Comparison of ENCODE assay signal across 8 mouse cellular contexts in genomic region chr6:39557723-39558261, GRCm38 (mm10). TPM values are rescaled to one million over a fixed set of nuclear protein-coding genes. Genes with fewer than 3 reads are reported as not detected.
DNase-seq lines count a peak whose midpoint lies in the region; ATAC-seq and TF ChIP-seq lines count a peak whose summit lies in the region.

Gene Dennd2a, minus strand, starts transcription at chr6:39557867.

- peak within 1 kb of the TSS; percentile 99 for H3K27ac ChIP-seq in embryonic facial prominence, embryonic 10.5 days (replicated peaks)
- H3K27ac ChIP-seq in intestine, postnatal 0 days (ENCODE audit: low read depth, low read length) = peak within 1 kb of the TSS; percentile 72
- H3K27ac ChIP-seq in midbrain, embryonic 11.5 days (ENCODE audit: low read depth, low read length) = peak within 1 kb of the TSS; percentile 84

- H3K9ac ChIP-seq in intestine, postnatal 0 days (ENCODE audit: low read depth, low read length) = peak within 1 kb of the TSS; percentile 53
- peak within 1 kb of the TSS; percentile 95 for H3K9ac ChIP-seq in midbrain, embryonic 11.5 days (ENCODE audit: low read length)

- under 1% methylated on average over 50 of the region's 50 CpGs for WGBS in embryonic facial prominence, embryonic 10.5 days
- 3% methylated on average over 43 of the region's 50 CpGs for WGBS in intestine, postnatal 0 days
- WGBS in midbrain, embryonic 11.5 days = 1% methylated on average over 48 of the region's 50 CpGs

- no peaks in the 10 kb centered on the region for H3K36me3 ChIP-seq in erythroblast, embryonic 14.5 days (ENCODE audit: control insufficient read depth)
- peaks cover 19% of the 10 kb centered on the region for H3K36me3 ChIP-seq in embryonic facial prominence, embryonic 10.5 days (replicated peaks)
- H3K36me3 ChIP-seq in intestine, postnatal 0 days (ENCODE audit: control insufficient read depth, insufficient read depth) = no peaks in the 10 kb centered on the region
- no peaks in the 10 kb centered on the region; the same call in 1 of the 2 replicates for H3K36me3 ChIP-seq in midbrain, embryonic 11.5 days (ENCODE audit: control insufficient read depth, insufficient read depth, low read length)
- no peaks in the 10 kb centered on the region for H3K36me3 ChIP-seq in splenic B cell, adult 2 months (ENCODE audit: control insufficient read depth, insufficient read depth, low read length, poor library complexity, severe bottlenecking)

- no peak for TF ChIP-seq CTCF in intestine, postnatal 0 days (IDR thresholded peaks at IDR 0.05; ENCODE audit: low read depth)

- no peaks in the 10 kb centered on the region for H3K9me3 ChIP-seq in erythroblast, embryonic 14.5 days (ENCODE audit: control insufficient read depth, low read length)
- no peaks in the 10 kb centered on the region for H3K9me3 ChIP-seq in embryonic facial prominence, embryonic 10.5 days
- H3K9me3 ChIP-seq in intestine, postnatal 0 days (ENCODE audit: control insufficient read depth) = no peaks in the 10 kb centered on the region
- H3K9me3 ChIP-seq in midbrain, embryonic 11.5 days (ENCODE audit: control insufficient read depth, low read length) = no peaks in the 10 kb centered on the region

- ATAC-seq in erythroblast, adult 5-6 weeks (replicated peaks; ENCODE audit: low FRiP score, poor library complexity, severe bottlenecking) = no peak
- ATAC-seq in granulocyte monocyte progenitor cell, adult 5-6 weeks (replicated peaks; ENCODE audit: poor library complexity, severe bottlenecking) = peak; percentile 62
- ATAC-seq in intestine, postnatal 0 days = peak; percentile 72
- peak; percentile 97 for ATAC-seq in midbrain, embryonic 11.5 days (ENCODE audit: low FRiP score)

- DNase-seq in embryonic facial prominence, embryonic 10.5 days (ENCODE audit: low spot score) = peak; percentile 97
- peak; percentile 83 to 84 for DNase-seq in left cerebral cortex, postnatal 36 days (ENCODE audit: low spot score in 2 of 2)
- peak; percentile 99 for DNase-seq in midbrain, embryonic 11.5 days (ENCODE audit: low spot score, missing footprints)
- peak; percentile 6 for DNase-seq in splenic B cell, adult 2 months (ENCODE audit: low read depth, low spot score)

- H3K27me3 ChIP-seq in erythroblast, embryonic 14.5 days (ENCODE audit: control insufficient read depth) = peaks cover 66% of the 10 kb centered on the region
- H3K27me3 ChIP-seq in embryonic facial prominence, embryonic 10.5 days (replicated peaks; ENCODE audit: low read depth, poor library complexity, severe bottlenecking) = no peaks in the 10 kb centered on the region
- H3K27me3 ChIP-seq in intestine, postnatal 0 days (replicated peaks; ENCODE audit: control insufficient read depth, insufficient read depth, low read length) = 0 out of 2 replicates have a peak, but pooled peaks cover 14% of the 10 kb centered on the region
- H3K27me3 ChIP-seq in midbrain, embryonic 11.5 days (ENCODE audit: control insufficient read depth, insufficient read depth, low read length) = no peaks in the 10 kb centered on the region
- no peaks in the 10 kb centered on the region for H3K27me3 ChIP-seq in splenic B cell, adult 2 months (ENCODE audit: control insufficient read depth, insufficient read depth, low read length, poor library complexity, severe bottlenecking)

- intact Hi-C loops in left cerebral cortex, postnatal 36 days (cut with DNase I) = loop anchor here (5.0 kb wide), 1 partner anchor 65 kb away; no protein-coding TSS in a partner anchor

- peak within 1 kb of the TSS; percentile 75 for H3K4me2 ChIP-seq in intestine, postnatal 0 days (replicated peaks; ENCODE audit: low read depth)
- peak within 1 kb of the TSS; percentile 66 for H3K4me2 ChIP-seq in midbrain, embryonic 11.5 days

- H3K4me1 ChIP-seq in erythroblast, embryonic 14.5 days (ENCODE audit: control insufficient read depth) = peaks cover 8% of the 10 kb centered on the region
- peaks cover 50% of the 10 kb centered on the region for H3K4me1 ChIP-seq in embryonic facial prominence, embryonic 10.5 days
- H3K4me1 ChIP-seq in intestine, postnatal 0 days (replicated peaks; ENCODE audit: control insufficient read depth, insufficient read depth, low read length) = no peaks in the 10 kb centered on the region
- H3K4me1 ChIP-seq in midbrain, embryonic 11.5 days (ENCODE audit: control insufficient read depth, insufficient read depth, low read length) = peaks cover 29% of the 10 kb centered on the region

- peak within 1 kb of the TSS; percentile 39 for H3K4me3 ChIP-seq in erythroblast, embryonic 14.5 days (replicated peaks)
- H3K4me3 ChIP-seq in embryonic facial prominence, embryonic 10.5 days = peak within 1 kb of the TSS; percentile 92
- peak within 1 kb of the TSS; percentile 61 for H3K4me3 ChIP-seq in intestine, postnatal 0 days (ENCODE audit: low read depth, low read length)
- H3K4me3 ChIP-seq in midbrain, embryonic 11.5 days (ENCODE audit: low read depth, low read length) = peak within 1 kb of the TSS; percentile 83

RNA-seq across cellular contexts. Expression of gene Dennd2a, which starts in this region (rescaled TPM):
- not detected in 2 replicates for polyA plus RNA-seq in erythroblast, embryonic 14.5 days (2012)
- total RNA-seq in erythroblast, adult 5-6 weeks (2015; ENCODE audit: low replicate concordance) = 1.3 TPM in 1 of 2 replicates, not detected in the other
- total RNA-seq in erythroblast, adult 5-6 weeks (2017; ENCODE audit: low replicate concordance) = 0.43 and 0.70 TPM in 2 replicates
- 34.3 and 37.8 TPM in 2 replicates for polyA plus RNA-seq in embryonic facial prominence, embryonic 10.5 days (2016; fragmentation: Nextera tagmentation; extraction: Ambion mirVana)
- 0.13 TPM in 1 of 2 replicates, not detected in the other for total RNA-seq in granulocyte monocyte progenitor cell, adult 5-6 weeks (2014; fragmentation: Nextera tagmentation)
- 0.15 and 0.52 TPM in 2 replicates for total RNA-seq in granulocyte monocyte progenitor cell, adult 5-6 weeks (2017)
- 3.8 and 3.9 TPM in 2 replicates for polyA plus RNA-seq in intestine, postnatal 0 days (2015; fragmentation: Nextera tagmentation; extraction: Ambion mirVana)
- 10 to 100 TPM; 20.5 to 23.7 TPM for total RNA-seq in left cerebral cortex, postnatal 36 days (2021)
- polyA plus RNA-seq in midbrain, embryonic 11.5 days (2014; fragmentation: Nextera tagmentation; extraction: Ambion mirVana) = 44.9 and 49.3 TPM in 2 replicates

Comparison
In these comparisons a context has a peak if more than half of its experiments do, and no peak if none do; other contexts are left out.
1. RNA of gene Dennd2a (total RNA-seq): 20.5 to 23.7 TPM in left cerebral cortex, postnatal 36 days; 0.43 to 1.3 TPM in erythroblast, adult 5-6 weeks and 0.13 to 0.52 TPM in granulocyte monocyte progenitor cell, adult 5-6 weeks; every median in the first group is over 4 times any median in the second.
2. Peak in ATAC-seq in granulocyte monocyte progenitor cell, adult 5-6 weeks; RNA of the gene not detected or under 1 TPM.
3. H3K4me3 ChIP-seq: peak in every context shown above with its lines; median percentile 92 in embryonic facial prominence, embryonic 10.5 days; 83 in midbrain, embryonic 11.5 days; 61 in intestine, postnatal 0 days; 39 in erythroblast, embryonic 14.5 days.
4. DNase-seq: peak in every context shown above with its lines; median percentile 99 in midbrain, embryonic 11.5 days; 97 in embryonic facial prominence, embryonic 10.5 days; 84 in left cerebral cortex, postnatal 36 days; 6 in splenic B cell, adult 2 months.
5. Peak in every context shown above with its lines, with median percentiles within 50 percentile points of each other: H3K27ac ChIP-seq.